Mouse (Mus musculus) frontal cortex, adult 2 months (tissue): ENCODE measurements around the gene Catsperg1. TPM values are rescaled to one million over a fixed set of nuclear protein-coding genes. Genes with fewer than 3 reads are reported as not detected.
"Not testable (repeated sequence)": the region's sequence is repeated elsewhere in the genome, so short reads cannot be mapped to it uniquely, and the experiment has no call there.

ENCODE experiments used
- DNase-seq, 2 experiments: peaks; one replicate each; pipeline ENCODE4 v3.0.0; 2022; ENCODE audit warnings: low spot score in 1 of 2; ENCODE audit errors: extremely low spot score in 1 of 2
- polyA plus RNA-seq: library from polyadenylated mRNA; depleted of rRNA; stranded (reverse); fragments of >200 nt; gene quantifications from 2 replicates; pipeline ENCODE4 v1.2.3, GENCODE M21; 2012; rRNA removed

Gene Catsperg1
- polyA plus RNA-seq: 4.9 and 6.2 TPM in 2 replicates

DNA sequence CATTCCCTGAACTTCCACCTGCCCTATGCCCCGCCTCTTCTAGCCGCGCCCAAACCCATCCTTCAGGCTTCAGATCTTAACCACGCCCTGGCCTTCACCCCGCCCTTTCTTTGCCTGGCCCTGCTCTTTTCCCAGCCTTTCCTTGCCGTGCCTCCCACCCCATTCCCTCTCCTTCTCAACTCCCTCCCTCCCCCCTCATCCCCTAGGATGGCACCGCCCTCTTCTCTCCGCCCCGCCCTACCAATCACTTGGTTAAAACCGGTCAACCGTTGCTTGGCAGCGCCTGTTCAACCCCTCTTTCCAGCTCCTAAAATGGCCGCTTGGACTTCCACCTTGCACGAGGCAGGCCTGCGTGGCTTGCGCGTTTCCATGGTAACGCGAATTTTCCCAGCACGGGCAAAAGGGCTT is at the start of gene Catsperg1:
TSS of gene Catsperg1 (minus strand) at position 361 of the 408 bp plus-strand sequence.
- peak in 1 of 2 experiments; percentile 29 for DNase-seq

DNA sequence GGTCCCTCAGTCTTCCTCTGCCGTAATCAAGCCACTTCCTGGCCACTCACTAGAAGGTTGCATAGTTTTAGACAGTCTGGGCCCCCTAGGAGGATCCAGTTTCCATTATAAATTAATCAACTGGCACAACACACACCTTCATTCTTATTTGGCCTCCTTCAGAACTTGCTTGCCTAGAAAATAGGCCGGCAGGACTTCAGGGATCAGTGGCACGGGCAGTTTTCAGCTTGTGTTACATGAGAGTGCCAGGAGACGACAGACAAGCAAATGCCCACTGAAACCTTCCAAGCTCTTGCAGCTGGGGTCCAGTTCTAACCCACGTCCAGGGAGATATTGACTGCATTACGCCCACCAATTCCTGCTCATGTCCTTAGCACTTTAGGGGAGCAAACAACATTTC is 48.3 kb upstream of the Catsperg1 start:
- DNase-seq: no peak

DNA sequence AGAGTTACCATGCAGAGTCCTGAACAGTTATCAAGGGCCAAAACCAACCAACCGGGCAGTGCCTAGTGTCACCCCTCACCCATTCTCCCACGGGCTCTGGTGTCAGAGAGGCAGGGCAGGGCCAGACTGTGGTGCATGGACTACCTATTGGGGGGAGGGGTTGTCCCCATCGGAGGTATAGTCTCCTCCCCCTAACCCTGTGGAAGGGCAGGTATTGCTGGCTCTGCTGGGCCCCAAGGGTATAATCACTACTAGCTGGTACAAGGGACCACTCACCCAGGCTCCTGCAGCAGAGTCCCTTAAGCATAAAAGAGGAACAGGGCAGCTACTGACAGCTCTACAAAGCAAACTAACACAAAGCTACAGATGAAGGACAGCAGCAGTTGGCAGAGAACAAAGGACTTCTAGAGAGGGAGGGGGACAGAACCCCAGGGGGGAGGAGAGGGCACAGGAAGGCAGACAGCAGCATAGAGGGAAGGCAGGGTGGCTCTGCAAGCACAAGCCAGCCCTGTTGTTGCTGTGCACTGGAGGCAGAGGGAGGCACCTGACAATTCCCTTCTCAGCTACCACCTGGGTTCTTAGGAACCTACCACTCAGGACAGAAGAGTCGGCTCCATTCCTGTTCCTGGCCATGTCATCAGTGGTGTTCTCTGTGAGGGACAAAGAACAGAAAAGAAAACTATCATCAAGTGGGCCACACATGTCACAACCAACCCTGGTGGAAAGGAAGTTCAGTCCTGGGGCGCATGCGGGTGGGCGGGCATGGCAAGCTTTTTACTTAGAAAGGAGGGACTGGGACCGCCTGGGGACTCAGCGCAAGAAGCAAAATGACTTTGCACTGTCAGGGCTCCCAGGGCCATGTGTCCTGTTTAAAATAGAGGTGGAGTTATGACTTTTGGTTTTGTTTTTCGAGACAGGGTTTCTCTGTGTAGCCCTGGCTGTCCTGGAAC is 46.2 kb upstream of the Catsperg1 start:
- DNase-seq: no peak

DNA sequence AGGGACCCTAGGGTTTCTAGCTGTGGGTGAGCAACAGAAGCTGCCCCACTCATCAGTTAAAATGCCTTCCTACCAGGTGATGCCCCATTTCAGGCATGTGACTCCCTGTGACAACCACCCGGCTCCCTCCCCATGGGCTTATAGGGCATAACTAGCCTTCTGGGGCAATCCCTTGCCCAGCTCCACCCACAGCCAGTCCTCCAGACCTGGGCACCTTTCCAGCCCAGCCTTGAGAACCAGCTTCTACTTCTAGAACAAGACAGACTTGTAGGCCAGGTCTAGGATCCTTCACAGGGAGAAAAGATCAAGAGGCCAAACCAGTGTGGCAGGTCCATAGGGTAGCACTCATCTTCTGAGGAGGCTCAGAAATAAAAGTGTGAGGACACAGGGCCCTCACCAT is 43.5 kb upstream of the Catsperg1 start:
- DNase-seq: no peak

DNA sequence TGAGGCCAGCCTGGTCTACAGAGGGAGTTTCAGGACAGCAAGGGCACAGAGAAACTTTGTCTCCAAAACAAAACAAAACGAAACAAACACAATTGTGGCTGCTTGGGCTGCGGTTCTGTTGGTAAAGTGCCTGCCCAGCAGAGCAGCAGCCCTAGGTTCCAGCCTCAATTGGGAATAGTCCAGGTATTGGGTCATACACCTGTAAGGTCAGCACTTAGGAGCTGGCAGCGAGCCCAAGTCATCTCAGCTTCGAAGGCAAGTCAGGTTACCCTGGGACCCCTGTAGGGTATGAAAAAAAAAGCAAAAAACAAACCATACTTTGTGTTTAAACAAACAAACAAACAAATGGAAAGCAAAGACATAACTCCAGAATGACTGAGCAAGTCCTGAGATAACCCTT is 42.0 kb upstream of the Catsperg1 start:
- DNase-seq: no peak

DNA sequence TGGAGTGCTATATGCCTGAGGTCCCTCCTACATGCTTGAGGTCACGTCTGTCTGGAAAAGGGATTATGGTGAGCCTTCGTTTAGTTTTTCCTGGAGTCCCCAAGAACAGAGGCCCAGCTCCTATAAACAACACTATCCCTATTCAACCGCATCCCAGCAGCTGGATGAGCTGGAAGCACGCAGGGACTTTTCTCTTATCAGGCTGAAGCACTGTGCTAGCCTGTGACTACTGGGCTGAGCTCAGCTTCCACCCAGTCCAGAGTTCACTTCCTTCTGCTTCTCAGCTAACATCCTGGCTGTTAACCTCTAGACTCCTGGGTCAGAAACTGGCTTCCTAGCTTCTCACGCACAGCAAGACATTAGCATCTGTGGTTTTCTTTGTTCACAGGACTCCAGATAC is 40.0 kb upstream of the Catsperg1 start:
- DNase-seq: no peak

DNA sequence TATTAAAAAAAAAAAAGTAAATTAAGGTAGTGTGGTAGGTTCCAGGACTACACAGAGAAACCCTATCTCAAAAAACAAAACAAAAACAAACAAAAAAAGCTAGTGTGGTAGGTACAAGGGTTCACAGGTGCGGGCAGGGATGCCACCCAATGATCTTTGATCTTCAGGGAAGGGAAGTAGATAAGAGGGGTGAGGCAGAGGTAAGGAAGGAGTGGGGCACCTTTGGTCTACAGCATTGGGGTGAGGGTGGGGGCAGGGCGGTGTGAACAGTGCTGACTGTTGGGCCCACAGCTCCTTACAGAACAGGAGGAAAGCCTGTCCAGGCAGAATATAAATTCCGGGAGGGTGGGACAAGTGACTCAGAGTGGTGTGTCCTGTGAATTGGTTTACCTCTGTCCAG is 37.3 kb upstream of the Catsperg1 start:
- no peak for DNase-seq

DNA sequence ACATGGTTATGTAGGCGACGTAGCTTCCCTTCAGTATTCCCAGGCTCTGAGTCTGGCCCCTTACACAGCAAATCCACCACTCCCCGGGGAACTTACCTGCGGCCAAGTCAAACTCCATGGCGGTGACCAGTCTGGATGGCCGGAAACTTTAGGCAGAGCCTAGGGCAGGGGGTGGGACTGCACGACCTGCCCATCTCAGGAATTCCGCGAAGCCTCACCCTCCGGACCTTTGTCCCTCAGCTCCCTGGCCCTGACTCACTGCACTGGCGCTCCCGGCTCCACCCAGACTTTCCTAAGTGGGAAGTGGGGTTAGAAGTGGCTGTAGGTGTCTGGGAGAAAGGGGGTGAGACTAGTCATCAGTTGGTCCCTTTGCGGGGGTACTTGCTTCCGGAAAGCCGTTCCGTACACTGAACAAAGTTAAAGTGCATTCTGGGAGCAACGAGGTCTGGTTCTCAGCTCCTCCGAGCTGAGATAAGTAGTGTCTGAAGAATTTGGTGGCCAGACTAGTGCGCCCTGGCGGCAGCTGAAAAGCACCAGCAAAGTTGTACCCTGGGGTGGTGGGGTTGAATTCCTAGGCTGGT is 34.5 kb upstream of the Catsperg1 start, which contains the start of gene 2200002D01Rik:
TSS of gene 2200002D01Rik (minus strand) at position 206 of the 581 bp plus-strand sequence.
- no peak for DNase-seq

DNA sequence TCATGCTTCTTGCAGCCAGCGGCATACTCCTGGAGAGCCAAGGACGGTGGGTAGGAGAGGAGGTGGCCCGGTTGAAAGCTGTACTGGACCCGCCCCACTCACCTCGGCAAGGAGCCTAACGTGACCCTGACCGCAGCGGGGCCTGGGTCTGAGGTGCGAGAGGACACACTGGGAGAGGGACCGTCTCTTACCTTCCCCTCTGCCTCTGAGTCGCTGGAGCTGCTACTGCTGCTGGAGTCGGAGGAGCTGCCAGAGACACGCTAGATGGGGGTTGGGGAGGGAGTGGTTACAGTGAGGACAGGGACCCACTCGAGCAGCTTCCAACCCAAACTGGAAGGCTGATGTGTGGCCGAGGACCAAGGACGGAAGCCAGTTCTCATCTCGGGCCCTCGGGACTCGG is 33.9 kb upstream of the Catsperg1 start:
- DNase-seq: no peak

DNA sequence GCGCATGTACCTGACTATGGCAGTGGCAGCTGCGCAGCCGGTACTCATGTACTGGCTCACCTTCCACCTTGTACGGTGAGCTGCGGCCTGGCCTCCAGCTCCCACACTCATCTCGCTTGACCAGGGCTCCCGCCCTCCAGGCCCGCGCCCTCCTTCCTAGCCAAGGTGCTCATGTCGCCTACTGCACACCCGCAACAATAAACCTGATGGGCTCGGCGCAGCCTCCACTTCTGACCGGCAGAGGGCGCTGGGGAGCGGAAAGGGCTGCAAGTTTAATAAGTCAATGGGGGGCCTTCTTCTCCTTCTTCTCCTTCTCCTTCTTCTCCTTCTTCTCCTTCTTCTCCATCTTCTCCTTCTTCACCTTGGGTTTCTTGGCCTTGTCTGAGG is 33.5 kb upstream of the Catsperg1 start:
- DNase-seq: peak in 1 of 2 experiments; percentile 80

DNA sequence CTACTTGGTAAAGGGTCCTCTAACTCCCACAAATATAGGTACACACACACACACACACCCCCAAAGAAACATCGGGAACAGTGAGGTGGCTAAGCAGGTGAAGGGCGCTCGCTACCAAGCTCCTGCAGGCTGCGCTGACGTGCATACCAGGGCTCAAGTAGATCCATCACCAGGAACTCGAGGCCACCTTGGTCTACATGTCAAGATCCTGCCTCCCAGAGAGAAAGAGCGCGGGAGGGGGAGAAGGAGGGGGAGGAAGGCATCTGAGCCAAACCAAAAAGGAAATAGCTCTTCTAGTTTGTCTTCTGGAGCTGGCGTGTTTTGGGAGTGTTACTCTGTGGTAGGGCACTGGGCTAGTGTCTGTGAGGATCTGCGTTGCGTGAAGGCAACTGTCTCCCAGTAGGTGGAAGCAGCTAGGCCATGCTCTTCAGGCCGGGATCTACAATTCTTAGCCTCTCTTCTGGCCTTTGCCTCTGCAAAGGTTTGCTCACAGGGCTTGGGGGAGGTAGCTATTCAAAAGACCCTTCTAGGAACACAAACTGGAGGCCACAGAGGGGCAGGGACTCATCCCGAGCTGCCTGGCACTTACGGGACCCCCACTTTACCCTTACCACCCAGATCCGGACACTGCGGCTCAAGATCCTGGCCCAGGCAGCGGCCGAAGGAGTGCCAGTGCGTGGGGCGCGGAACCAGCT is 32.9 kb upstream of the Catsperg1 start:
- DNase-seq: no peak

DNA sequence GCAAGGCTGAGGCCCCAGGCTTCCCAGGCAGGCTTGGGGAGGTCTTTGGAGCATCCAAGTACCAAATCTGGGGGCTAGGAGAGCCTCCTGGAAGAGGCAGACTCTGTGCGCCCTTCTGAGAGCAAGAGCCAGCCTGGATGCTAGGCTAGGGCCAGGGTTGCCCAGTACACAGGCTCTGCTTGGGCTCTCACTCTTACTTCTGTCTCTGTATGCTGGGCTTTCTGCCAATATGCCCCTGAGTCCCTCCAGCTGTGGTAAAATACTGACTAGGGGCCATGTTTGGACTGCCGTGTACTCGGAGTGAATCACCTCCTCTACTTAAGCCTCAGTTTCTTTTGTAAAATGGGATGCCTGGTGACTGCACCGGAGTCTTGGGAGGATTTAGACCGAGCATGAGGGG is 32.2 kb upstream of the Catsperg1 start:
- no peak for DNase-seq

DNA sequence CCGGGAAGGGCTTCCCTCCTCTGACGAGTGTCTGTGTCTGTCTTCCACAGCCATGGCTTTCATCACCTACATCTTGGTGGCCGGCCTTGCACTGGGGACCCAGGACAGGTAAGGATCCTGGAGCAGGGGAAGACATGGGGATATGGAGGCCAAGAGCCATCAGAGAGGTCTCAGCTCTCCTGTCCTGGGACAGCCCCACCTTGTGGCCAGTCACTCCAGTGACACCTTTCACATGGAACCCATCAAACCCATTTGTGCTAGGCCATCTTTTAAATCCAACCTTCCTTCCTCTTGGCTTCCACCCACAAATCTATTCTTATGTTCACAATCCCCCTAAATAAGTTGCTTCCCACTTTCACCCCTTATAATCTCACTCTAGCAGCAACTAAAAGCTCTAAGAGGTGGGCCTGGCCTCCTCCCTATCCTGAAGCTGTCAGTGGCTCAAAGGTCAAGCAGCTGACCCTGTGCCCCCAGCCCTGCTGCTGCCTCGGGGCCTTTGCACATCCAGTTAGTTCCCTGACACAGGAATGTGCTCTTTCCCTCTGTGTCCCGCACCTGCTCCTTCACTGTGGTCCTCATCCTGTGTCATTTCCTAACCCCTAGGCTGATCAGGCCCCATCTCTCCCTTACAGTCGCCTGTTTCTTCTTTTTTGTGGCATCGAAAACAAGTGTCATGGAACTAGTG is 31.0 kb upstream of the Catsperg1 start:
- DNase-seq: no peak

DNA sequence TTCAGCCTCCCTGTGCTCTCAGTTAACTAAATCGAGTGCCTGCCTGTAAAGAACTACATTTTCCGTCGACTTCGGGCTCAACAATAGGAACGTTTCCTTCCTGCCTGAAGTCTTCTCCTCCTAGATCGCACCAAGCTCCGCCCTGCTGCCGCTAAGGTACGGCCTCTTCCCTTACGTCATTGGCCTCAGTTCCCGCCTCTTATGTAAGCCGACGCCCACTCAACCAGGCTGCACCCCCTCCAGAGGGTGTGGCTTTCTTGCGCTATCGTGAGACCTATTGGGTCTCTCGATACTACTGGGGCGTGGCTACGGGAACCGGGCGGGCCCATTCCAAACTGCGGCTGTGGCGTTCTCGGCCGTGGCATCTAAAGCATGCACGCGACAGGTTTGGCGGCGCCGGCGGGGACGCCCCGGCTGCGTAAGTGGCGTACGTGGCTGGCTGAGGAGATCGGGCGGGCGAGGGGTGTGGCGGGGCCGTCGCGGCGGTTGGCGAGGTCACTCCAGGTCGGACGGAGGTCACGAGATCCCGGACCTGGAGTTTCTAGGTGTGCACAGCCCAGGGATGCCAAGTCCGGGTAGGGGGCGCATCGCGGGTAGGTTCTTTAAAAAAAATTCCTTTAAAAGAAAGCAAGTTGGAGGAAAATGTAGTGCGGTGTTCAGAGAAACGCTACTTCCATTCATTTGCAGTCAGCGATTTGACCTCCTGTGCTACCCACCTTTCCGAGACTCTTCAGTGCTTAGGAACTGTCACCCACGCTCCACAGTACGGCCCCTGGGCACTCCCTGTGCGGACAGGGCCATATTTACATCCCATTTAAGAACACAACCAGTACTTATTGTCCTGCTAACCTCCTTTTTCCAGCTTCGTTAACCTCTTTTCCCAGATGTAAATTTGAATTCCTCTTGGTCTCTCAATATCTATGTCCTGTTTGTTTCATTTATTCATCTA is 24.5 kb upstream of the Catsperg1 start, which contains the start of gene Yif1b:
TSS of gene Yif1b (plus strand) at position 311 of the 949 bp plus-strand sequence.
- DNase-seq: peak; percentile 97 to 99

DNA sequence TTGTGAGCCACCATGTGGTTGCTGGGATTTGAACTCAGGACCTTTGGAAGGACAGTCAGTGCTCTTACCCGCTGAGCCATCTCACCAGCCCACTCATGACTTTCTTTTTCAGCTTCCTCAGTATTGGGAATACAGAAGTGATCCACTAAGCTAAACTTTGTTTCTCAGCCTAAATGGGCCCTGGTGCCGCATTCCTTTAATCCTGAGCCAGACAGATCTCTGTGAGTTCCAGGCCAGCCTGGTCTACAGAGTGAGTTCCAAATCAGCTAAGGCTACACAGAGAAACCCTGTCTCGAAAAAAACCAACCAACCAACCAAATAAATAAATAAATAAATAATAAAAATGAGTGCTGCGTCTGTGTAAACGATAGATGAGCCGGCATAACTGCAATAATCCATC is 23.8 kb upstream of the Catsperg1 start:
- not testable (repeated sequence) for DNase-seq

DNA sequence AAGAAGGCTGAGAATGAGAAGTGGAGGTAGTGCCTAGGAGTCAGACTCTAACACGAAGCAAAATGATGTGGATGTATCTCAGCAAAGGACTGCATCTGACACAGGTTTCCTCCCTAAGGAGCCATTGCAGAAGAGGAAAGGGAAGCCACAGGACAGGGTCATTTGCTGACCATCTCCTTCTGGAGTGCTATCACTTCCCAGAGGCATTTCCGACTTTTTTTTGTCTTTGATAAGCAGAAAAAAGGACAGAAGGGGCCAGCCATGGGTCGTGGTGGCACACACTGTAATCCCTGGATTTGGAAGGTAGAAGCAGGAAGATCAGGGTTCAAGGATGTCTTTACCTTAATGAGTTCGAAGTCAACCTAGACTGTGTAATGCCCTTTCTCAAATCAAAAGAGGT is 22.8 kb upstream of the Catsperg1 start:
- DNase-seq: no peak

DNA sequence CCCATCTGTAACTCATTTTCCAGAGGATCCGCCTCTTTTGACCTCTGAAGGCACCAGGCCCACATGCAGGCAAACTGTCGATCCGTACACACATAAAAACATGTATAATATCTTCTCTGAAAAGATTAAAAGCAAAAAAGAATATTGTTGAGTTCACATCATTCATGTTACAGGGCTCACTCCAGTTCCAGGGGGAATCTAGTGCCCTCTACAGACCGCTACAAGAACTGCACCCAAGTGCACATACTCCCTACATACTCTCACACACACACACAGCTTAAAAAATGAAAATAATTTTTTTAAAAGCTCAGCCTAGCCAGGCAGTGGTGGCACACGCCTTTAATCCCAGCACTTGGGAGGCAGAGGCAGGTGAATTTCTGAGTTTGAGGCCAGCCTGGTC is 20.8 kb upstream of the Catsperg1 start:
- DNase-seq: no peak

DNA sequence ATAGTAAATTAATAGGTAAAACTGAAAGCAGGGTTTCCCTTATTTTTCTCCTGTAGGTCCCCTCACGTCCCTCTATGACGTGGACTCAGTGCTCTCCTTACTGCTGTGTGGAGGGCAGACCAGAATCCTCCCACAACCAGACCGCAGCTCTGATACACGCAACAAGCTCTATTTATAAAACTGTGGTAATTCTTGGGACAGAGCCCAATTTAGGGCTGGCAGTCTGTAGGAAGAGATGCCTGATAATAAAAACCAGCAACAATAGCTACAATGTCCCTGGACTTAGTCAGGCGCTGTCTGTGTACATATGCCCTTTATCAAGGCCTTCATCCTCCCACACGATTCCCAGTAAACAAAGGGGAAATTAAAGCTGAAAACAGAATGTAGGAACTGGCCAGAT is 19.9 kb upstream of the Catsperg1 start:
- DNase-seq: peak in 1 of 2 experiments; percentile 42

DNA sequence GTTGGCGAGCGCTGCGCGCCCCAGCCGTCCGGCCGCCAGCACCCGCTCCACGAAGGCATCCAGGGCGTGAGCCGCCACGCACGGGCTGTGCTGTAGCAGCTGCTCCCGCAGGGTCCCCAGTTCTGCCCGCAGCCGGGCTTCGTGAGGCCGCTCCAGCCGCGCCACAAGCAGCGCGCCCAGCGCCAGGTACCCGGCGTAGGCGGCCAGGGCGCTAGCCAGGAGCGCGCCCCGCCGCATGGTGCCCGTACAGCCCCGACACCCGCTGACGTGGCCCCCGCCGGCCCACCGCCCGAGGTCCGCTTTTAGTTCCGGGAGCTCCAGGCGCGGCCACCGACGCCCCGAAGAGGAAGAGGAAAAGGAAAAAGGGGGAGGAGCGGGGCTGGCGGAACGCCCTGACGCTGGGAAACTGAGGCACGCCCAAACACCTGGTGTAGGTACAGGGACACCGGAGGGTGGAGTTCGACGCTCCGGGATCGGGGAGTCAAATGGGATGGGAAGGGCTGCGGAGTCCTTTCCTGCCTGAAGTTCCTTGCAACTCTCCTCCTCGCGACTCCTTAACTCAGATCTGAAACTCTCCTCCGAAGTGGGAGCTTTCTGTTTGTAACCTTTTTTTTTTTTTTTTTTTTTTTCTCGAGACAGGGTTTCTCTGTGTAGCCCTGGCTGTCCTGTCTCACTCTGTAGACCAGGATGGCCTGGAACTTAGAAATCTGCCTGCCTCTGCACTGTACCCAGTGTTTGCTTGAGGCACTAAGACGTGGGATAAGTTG is 18.6 kb upstream of the Catsperg1 start, which contains the start of gene Kcnk6:
TSS of gene Kcnk6 (minus strand) at position 269 of the 767 bp plus-strand sequence.
- DNase-seq: no peak
